Mouse (Mus musculus): ENCODE results near the gene Slc35f4.

DNA sequence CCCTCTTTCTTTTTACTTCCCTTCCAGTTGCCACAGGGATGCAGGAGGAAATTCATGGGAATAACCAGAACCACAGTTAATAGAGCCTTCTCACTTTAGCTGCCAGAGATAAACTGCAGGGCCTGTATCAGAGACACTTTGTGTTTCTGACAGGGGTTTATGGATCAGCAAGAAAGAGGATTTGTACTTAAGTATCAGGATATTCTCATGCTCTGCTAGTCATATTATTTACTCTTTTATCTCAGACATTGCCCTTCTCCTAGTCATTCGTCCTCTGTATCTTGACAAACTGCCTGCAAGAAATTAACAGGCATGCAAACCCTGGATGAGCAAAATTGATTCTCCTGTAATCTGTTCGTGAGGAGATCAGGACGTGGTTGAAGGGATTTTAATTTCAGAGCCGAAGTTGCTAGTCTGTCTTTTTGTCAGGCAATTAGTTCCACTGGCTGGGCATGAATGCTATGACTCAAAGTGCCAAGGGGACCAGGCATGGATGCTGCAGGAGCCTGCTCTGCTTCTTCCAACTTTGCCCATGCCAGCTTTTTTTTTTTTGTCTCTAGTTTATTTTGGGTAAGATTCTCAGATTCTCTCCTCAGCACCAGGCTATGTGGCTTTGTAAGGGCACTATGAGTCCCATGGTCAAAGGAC is 231.9 kb downstream of the Slc35f4 start:
- TF ChIP-seq CTCF (IDR thresholded peaks at IDR 0.05; ENCODE audit: borderline replicate concordance, control insufficient read depth, extremely low read depth, insufficient read depth, low read length, poor library complexity) (no peak), POLR2A (IDR thresholded peaks at IDR 0.05; ENCODE audit: control insufficient read depth, extremely low read depth, insufficient read depth, low read length, poor library complexity) (no peak)
